Mouse (Mus musculus) cortical plate, adult 2 months (tissue): Measurements from ENCODE around the gene Myo16.

ENCODE experiments used
- CTCF ChIP-seq: fragments of 200-500 bp; IDR thresholded peaks from 2 replicates; pipeline ENCODE4 v1.5.1; 2011; ENCODE audit warnings: mild to moderate bottlenecking, control low read depth, low read length; ENCODE audit not compliant: insufficient read depth; ENCODE audit errors: extremely low read depth
- POLR2A ChIP-seq: fragments of 200-500 bp; IDR thresholded peaks from 2 replicates; pipeline ENCODE4 v1.6.1; 2011; ENCODE audit warnings: mild to moderate bottlenecking, low read length, control low read depth; ENCODE audit not compliant: insufficient read depth; ENCODE audit errors: extremely low read depth

DNA sequence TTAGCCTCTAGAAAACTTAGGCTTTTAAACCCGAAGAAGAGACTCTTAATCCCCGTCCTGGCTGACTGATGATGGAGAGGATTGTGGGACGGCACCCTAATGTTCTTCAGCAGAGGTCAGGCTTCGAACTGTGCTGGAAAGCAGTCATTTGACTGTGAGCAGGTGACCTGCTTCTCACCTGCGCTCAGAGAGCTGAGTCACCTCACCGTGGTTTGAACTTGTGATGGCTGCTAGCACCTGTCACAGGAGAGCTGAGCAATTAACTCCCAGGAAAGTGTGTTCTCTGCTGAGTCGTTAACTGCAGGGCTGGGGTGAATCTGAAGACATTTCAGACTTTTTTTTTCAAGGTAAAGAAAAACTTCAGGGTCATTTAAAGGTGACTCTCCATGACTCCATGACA lies 261.6 kb downstream of the Myo16 start:
- TF ChIP-seq POLR2A = no peak
- no peak for TF ChIP-seq CTCF
